Mouse (Mus musculus) kidney, embryonic 16.5 days (tissue): ENCODE measurements around the gene Gm20671. TPM values are rescaled to one million over a fixed set of nuclear protein-coding genes. Genes with fewer than 3 reads are reported as not detected.
A peak's percentile ranks its signal among the peaks of the same experiment; 100 is the strongest.
"Not testable (repeated sequence)": the region's sequence is repeated elsewhere in the genome, so short reads cannot be mapped to it uniquely, and the experiment has no call there.

Experiments
- ATAC-seq: fragments of 200-750 bp; cut with Nextera tagmentation; 2 replicates; pipeline ENCODE4 v1.8.0; 2017; ENCODE audit warnings: moderate TSS enrichment; ENCODE audit not compliant: low FRiP score, low TSS enrichment
- H3K27ac ChIP-seq: fragments of 300-500 bp; sonication (generic); 2 replicates; pipeline ENCODE4 v1.5.1; 2014; ENCODE audit warnings: low read length
- H3K27me3 ChIP-seq: fragments of 300-500 bp; sonication (generic); 2 replicates; pipeline ENCODE4 v1.6.1; 2014; ENCODE audit warnings: low read length, control low read depth, mixed read lengths; ENCODE audit not compliant: insufficient read depth
- H3K36me3 ChIP-seq: fragments of 300-500 bp; sonication (generic); 2 replicates; pipeline ENCODE4 v1.6.1; 2014; ENCODE audit warnings: low read length, control low read depth, mixed read lengths; ENCODE audit not compliant: insufficient read depth
- H3K4me1 ChIP-seq: fragments of 300-500 bp; sonication (generic); 2 replicates; pipeline ENCODE4 v1.6.1; 2014; ENCODE audit warnings: low read length, control low read depth, mixed read lengths; ENCODE audit not compliant: insufficient read depth
- H3K4me2 ChIP-seq: fragments of 300-500 bp; sonication (generic); replicated peaks from 2 replicates; pipeline ENCODE4 v1.6.1; 2014; ENCODE audit warnings: low read depth, low read length
- H3K4me3 ChIP-seq: fragments of 300-500 bp; sonication (generic); 2 replicates; pipeline ENCODE4 v1.5.1; 2014; ENCODE audit warnings: mild to moderate bottlenecking, low read length
- H3K9ac ChIP-seq: fragments of 300-500 bp; sonication (generic); replicated peaks from 2 replicates; pipeline ENCODE4 v1.6.1; 2014; ENCODE audit warnings: low read length
- H3K9me3 ChIP-seq: fragments of 300-500 bp; sonication (generic); 2 replicates; pipeline ENCODE4 v1.6.1; 2016; ENCODE audit warnings: low read length, control low read depth
- WGBS: fragments of 180-500 bp; shearing (Covaris S2); extraction: QIAGEN DNeasy Blood & Tissue Kit; methylation state at CpG from one replicate; pipeline ENCODE4 v1.1.7; 2014; 5-methylcytosine and 5-hydroxymethylcytosine counted together
- polyA plus RNA-seq: library from polyadenylated mRNA; unstranded; fragments of >200 nt; fragmentation: Nextera tagmentation; extraction: Ambion mirVana; gene quantifications from 2 replicates; pipeline ENCODE4 v1.2.1, GENCODE M21; 2015

The Gm20671 gene
- polyA plus RNA-seq, 1 experiment from 2014 or later = not detected

GRCm38 (mm10) chr5:32853731-32854507 is 27.0 kb upstream of the Gm20671 start, which contains the start of gene Prr14l:
Gene Prr14l (minus strand): TSS chr5:32854256.
- H3K36me3 ChIP-seq = peaks cover 9% of the 10 kb centered on the region; the same call in 1 of the 2 replicates
- H3K27ac ChIP-seq = peak within 1 kb of the TSS; percentile 88
- no peaks in the 10 kb centered on the region for H3K9me3 ChIP-seq
- H3K27me3 ChIP-seq = no peaks in the 10 kb centered on the region
- H3K4me2 ChIP-seq = peak within 1 kb of the TSS; percentile 71
- peak within 1 kb of the TSS; percentile 87 for H3K4me3 ChIP-seq
- WGBS = under 1% methylated on average over 51 of the region's 51 CpGs
- H3K4me1 ChIP-seq = peaks cover 29% of the 10 kb centered on the region
- peak; percentile 95 for ATAC-seq
- peak within 1 kb of the TSS; percentile 96 for H3K9ac ChIP-seq

GRCm38 (mm10) chr5:32852026-32852425 is 25.1 kb upstream of the Gm20671 start:
- no peak overlapping the region; the same call in 1 of the 2 replicates for H3K27ac ChIP-seq
- H3K4me3 ChIP-seq = peak overlapping the region; percentile 87
- peaks cover 9% of the 10 kb centered on the region; the same call in 1 of the 2 replicates for H3K36me3 ChIP-seq
- H3K9ac ChIP-seq = peak overlapping the region; percentile 54
- peaks cover 23% of the 10 kb centered on the region for H3K4me1 ChIP-seq
- H3K9me3 ChIP-seq = no peaks in the 10 kb centered on the region
- ATAC-seq = no peak
- WGBS = 43% methylated on average over 6 of the region's 6 CpGs
- H3K4me2 ChIP-seq = peak overlapping the region; percentile 71
- no peaks in the 10 kb centered on the region for H3K27me3 ChIP-seq

GRCm38 (mm10) chr5:32849580-32849979 is 22.7 kb upstream of the Gm20671 start:
- peaks cover 23% of the 10 kb centered on the region for H3K4me1 ChIP-seq
- peaks cover 19% of the 10 kb centered on the region; the same call in 1 of the 2 replicates for H3K36me3 ChIP-seq
- not testable (repeated sequence) for ATAC-seq, H3K9me3 ChIP-seq, H3K4me3 ChIP-seq, H3K4me2 ChIP-seq, H3K27me3 ChIP-seq, H3K27ac ChIP-seq, H3K9ac ChIP-seq
- WGBS = 99% methylated on average over 3 of the region's 3 CpGs

- Histone ChIP-seq H3K4me1 (peaks cover 21% of the 10 kb centered on the region), H3K9ac (no peak overlapping the region), H3K27ac (no peak overlapping the region), H3K36me3 (peaks cover 23% of the 10 kb centered on the region; the same call in 1 of the 2 replicates), H3K9me3 (no peaks in the 10 kb centered on the region), H3K4me2 (no peak overlapping the region), H3K4me3 (no peak overlapping the region), H3K27me3 (no peaks in the 10 kb centered on the region)
- 96% methylated on average over 3 of the region's 3 CpGs for WGBS
- ATAC-seq = no peak
Measured at GRCm38 (mm10) chr5:32849178-32849577, 22.3 kb upstream of the Gm20671 start.

GRCm38 (mm10) chr5:32840029-32840428 is 13.1 kb upstream of the Gm20671 start:
- no peak overlapping the region for H3K4me3 ChIP-seq
- H3K9me3 ChIP-seq = no peaks in the 10 kb centered on the region
- peaks cover 66% of the 10 kb centered on the region for H3K36me3 ChIP-seq
- no peak overlapping the region for H3K27ac ChIP-seq
- no peak overlapping the region for H3K4me2 ChIP-seq
- H3K27me3 ChIP-seq = no peaks in the 10 kb centered on the region
- no peaks in the 10 kb centered on the region for H3K4me1 ChIP-seq
- WGBS = 98% methylated on average over 2 of the region's 2 CpGs
- no peak overlapping the region for H3K9ac ChIP-seq
- ATAC-seq = no peak

- no peak overlapping the region for H3K9ac ChIP-seq
- 88% methylated on average over 5 of the region's 5 CpGs for WGBS
- H3K36me3 ChIP-seq = peaks cover 60% of the 10 kb centered on the region
- H3K9me3 ChIP-seq = no peaks in the 10 kb centered on the region
- H3K4me3 ChIP-seq = no peak overlapping the region
- no peak overlapping the region for H3K4me2 ChIP-seq
- no peaks in the 10 kb centered on the region for H3K27me3 ChIP-seq
- no peak for ATAC-seq
- no peak overlapping the region for H3K27ac ChIP-seq
- H3K4me1 ChIP-seq = no peaks in the 10 kb centered on the region
Measured at GRCm38 (mm10) chr5:32836976-32837375, 10.1 kb upstream of the Gm20671 start.

- no peak overlapping the region for H3K4me3 ChIP-seq
- no peak overlapping the region for H3K9ac ChIP-seq
- no peaks in the 10 kb centered on the region for H3K9me3 ChIP-seq
- no peak overlapping the region for H3K4me2 ChIP-seq
- no peak overlapping the region for H3K27ac ChIP-seq
- peaks cover 66% of the 10 kb centered on the region for H3K36me3 ChIP-seq
- no peaks in the 10 kb centered on the region for H3K4me1 ChIP-seq
- H3K27me3 ChIP-seq = no peaks in the 10 kb centered on the region
- no peak for ATAC-seq
- WGBS = 88% methylated on average over 1 of the region's 1 CpGs
Measured at GRCm38 (mm10) chr5:32834497-32834896, 7.6 kb upstream of the Gm20671 start.

- Histone ChIP-seq H3K4me2 (no peak overlapping the region), H3K36me3 (peaks cover 70% of the 10 kb centered on the region), H3K27me3 (no peaks in the 10 kb centered on the region), H3K4me3 (no peak overlapping the region), H3K9ac (no peak overlapping the region), H3K27ac (no peak overlapping the region), H3K9me3 (no peaks in the 10 kb centered on the region), H3K4me1 (no peaks in the 10 kb centered on the region)
- WGBS = 99% methylated on average over 2 of the region's 2 CpGs
- no peak for ATAC-seq
Measured at GRCm38 (mm10) chr5:32830054-32830453, 3.1 kb upstream of the Gm20671 start.

- peaks cover 66% of the 10 kb centered on the region for H3K36me3 ChIP-seq
- not testable (repeated sequence) for H3K4me3 ChIP-seq, H3K9ac ChIP-seq, H3K27me3 ChIP-seq, H3K27ac ChIP-seq, H3K4me1 ChIP-seq, H3K4me2 ChIP-seq, H3K9me3 ChIP-seq, ATAC-seq
- WGBS = 90% methylated on average over 1 of the region's 1 CpGs
Measured at GRCm38 (mm10) chr5:32828766-32829165, 1.9 kb upstream of the Gm20671 start.

- Histone ChIP-seq H3K9ac (no peak overlapping the region), H3K27ac (no peak overlapping the region), H3K27me3 (no peaks in the 10 kb centered on the region), H3K4me2 (no peak overlapping the region), H3K36me3 (peaks cover 52% of the 10 kb centered on the region), H3K9me3 (no peaks in the 10 kb centered on the region), H3K4me3 (no peak overlapping the region), H3K4me1 (no peaks in the 10 kb centered on the region)
- WGBS = 97% methylated on average over 8 of the region's 8 CpGs
- ATAC-seq = no peak
Measured at GRCm38 (mm10) chr5:32820471-32820870, 6.4 kb downstream of the Gm20671 start.
